Mouse (Mus musculus): ENCODE results near the gene Tex52.
A peak's percentile ranks its signal among the peaks of the same experiment; 100 is the strongest.
"Not testable (repeated sequence)": the region's sequence is repeated elsewhere in the genome, so short reads cannot be mapped to it uniquely, and the experiment has no call there.

Tex52 gene

DNA sequence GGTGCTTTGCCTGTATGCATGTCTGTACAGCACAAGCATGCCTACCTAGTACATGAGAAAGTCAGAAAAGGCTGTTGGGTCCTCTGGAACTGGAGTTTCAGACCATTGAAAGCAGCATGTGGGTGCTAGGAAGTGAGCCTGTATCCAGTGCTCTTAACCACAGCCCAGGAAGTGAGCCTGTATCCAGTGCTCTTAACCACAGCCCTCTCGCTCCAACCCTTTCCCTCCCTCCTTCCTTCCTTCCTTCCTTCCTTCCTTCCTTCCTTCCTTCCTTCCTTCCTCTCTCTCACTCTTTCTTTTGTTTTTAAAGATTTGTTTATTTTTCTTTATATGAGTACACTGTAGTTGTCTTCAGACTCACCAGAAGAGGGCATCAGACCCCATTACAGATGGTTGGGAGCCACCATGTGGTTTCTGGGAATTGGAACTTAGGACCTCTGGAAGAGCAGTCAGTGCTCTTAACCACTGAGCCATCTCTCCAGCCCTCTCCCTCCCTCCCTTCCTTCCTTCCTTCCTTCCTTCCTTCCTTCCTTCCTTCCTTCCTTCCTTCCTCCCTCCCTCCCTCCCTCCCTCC lies 5.4 kb downstream of the Tex52 start:
- DNase-seq (ENCODE audit: low spot score in 2 of 2): not testable (repeated sequence)

DNA sequence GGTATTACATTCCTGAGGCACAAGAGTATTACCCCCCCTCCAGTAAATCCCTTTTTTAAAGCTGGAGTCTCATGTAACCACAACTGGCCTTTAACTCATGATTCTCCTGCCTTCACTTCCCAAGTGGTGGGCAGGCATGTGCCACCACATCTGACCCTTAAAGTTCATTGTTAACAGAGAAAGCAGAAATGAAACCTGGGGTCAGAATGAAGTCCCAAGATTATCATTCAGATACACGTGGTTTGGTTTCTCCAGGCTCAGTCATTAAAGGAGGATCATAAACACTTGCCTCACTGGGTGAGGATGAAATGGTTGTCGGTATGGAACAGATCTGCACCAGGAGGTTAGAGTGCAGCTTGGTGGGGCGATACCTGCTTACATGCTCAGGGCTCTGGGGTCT lies 6.0 kb downstream of the Tex52 start:
- no peak for DNase-seq (ENCODE audit: low spot score in 2 of 2)

DNA sequence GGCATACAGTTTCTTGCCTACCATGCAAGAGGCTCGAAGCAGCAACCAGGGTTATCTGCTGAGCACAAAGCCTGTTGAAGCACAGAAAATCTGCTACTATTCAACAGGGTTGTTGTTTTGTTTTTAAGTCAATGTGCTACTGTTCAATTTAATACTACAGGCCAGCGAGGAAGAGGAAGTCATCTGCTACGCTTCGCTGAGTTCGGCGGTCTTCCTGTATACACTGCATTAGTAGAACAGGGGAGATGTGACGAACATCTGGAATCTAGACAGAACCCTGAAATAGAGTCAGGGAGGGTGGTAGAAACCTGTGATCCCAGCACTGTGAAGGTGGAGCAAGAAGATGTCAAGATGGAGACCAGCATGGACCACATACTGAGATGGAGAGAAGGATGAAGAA lies 8.5 kb downstream of the Tex52 start:
- no peak for DNase-seq (ENCODE audit: low spot score in 2 of 2)

DNA sequence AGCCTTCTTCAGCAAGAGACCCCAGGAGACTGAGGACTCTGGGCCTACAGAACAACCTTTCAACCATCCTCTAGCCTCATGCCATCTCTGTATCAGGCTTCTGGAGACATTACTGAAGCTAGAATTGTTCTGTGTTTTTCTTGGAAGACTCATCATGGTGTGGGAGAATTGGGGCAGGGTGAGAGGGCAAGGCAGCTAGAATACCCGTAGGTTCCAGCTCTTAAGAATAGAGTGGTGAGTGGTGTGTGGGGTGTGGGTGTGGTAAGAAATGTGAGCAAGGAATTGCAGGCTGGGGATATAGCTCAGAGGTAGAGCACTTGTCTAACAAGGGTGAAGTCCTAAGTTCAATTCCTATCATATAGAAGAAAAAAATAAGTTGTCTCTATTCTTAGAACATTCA lies 9.8 kb downstream of the Tex52 start:
- no peak for DNase-seq (ENCODE audit: low spot score in 2 of 2)

DNA sequence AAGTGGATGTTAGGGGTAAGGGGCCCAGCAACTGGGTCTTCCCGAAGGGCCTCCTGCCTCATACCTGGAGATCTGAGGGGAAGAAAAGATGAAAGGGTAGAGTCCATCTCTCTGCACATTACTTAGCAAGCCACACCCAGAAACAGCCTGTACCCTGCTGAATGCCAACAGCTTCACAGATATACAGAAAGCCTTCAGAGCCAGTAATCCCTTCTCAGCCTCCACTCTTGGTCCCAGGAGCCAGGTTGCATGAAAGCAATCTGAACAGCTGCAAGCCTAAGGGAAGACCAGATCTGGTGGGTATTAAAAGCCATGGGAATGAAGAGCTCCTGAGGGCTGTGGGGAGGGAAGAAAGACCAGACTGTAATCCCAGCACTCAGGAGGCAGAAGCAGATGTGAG lies 13.9 kb downstream of the Tex52 start:
- DNase-seq (ENCODE audit: low spot score in 2 of 2): no peak

DNA sequence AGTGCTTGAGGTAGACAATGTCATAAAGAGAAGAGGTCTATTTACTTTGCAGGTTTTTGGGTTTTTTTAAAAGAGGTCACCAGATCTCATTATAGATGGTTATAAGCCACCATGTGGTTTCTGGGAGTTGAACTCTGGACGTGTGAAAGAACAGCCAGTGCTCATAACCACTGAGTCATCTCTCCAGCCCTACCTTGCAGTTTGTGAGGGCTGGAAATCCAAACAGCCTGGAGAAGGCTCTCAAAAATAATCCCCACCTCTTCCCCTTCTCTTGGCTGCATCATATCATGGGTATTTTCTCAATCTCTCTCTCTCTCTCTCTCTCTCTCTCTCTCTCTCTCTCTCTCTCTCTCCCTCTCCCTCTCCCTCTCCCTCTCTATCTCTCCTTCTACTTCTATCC lies 15.4 kb downstream of the Tex52 start:
- DNase-seq (ENCODE audit: low spot score in 2 of 2): no peak

DNA sequence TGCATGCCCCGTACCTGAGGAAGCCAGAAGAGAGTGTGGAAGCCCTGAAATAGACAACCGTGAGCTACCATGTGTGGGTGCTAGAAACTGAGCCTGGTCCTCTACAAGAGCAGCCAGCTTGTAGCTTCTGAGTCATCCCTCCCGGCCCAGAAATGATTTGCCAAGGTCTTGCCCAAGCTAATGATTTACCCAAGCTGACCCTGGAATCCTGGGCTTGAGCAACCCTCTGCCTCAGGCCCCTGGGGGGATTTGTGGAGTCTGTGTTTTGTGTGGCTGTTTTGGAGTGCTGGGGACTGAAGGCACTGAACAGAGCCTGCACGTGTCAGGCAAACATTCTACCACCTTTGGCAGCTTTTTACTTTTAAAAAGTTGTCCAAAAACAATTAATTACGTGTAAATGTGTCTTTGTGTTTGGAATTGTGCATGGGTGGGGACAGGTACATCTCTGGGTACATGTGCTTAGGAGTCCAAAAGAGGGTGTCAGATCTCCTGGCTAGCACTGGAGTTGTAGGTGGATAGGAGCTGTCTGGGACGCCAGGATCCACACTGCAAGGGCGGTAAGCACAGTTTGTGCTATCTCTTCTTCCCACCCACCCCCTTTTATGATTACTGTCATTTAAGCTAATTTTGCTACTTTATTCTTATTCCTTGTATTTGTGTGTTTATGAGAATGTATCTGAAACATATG lies 22.5 kb downstream of the Tex52 start:
- no peak for DNase-seq (ENCODE audit: low spot score in 2 of 2)

DNA sequence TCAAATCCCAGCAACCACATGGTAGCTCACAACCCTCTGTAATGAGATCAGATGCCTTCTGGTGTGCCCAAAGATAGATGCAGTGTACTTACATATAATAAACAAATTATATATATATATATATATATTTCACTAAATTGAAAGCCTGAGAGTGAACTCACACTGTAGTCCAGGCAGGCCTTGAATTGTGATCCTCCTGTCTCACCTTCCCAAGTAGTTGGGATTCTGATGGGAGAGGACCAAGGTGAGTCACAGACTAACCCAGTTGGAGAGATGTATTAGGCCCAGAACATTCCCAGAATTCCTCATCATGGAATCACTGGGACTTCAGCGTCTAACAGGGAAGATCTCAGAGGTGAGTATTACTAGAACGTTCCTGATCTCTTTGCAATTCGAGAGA lies 23.7 kb downstream of the Tex52 start, which contains the start of gene Nrip2:
Gene Nrip2, plus strand, starts transcription at position 301 of the 400 bp plus-strand sequence.
- DNase-seq (ENCODE audit: low spot score in 2 of 2): no peak

DNA sequence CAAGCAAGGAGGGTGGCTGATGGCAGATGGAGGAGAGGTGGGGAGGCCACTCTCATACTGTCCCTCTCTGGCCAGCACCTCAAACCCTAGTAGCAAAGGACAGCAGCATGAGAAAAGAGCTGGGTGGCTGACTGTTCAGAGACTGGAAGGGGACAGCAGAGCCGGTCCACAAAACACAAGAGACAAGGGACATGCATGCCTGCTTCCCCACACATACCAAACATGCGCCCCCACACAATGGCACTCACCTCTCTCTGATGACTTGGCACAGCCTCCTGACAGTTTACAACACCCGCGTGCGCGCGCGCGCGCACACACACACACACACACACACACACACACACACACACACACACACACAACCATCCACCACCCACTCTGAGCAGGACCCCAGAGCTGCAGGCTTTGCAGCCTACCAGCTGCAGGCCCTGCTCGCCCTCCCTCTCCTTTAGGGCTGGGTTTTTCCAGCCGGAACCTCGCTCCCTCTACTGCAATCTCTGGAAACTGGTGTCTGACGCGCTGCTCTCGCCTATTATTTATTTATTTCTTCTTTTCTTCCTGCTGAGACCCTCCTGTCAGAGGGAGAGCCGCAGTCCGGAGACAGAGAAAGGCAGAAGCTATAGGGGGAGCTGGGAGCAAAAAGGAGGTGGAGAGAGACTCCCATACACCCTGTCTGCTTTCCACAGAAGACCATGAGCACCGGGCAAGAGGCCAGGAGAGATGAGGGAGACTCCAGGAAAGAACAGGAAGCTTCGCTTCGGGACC lies 24.3 kb downstream of the Tex52 start:
- peak; percentile 37 to 46 for DNase-seq (ENCODE audit: low spot score in 2 of 2)

DNA sequence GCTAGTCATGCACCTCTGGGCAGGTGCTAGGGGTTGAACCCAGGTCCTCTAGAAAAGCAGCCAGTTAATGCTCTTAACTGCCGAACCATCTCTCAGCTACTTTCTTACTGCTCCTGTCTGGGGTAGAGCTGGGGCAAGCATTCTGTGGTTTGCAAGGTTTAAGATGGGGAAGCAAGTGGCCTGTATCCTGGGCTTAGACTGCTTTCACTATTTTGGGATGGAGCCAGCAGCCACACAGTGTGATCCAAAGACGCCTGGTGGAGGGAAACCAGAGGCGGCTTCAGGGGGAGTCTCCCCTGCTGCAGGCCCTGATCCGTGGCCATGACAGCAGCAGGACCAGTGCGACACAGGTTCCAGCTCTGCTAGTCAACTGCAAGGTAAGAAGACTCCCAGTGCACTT lies 29.5 kb downstream of the Tex52 start:
- DNase-seq (ENCODE audit: low spot score in 2 of 2): no peak

DNA sequence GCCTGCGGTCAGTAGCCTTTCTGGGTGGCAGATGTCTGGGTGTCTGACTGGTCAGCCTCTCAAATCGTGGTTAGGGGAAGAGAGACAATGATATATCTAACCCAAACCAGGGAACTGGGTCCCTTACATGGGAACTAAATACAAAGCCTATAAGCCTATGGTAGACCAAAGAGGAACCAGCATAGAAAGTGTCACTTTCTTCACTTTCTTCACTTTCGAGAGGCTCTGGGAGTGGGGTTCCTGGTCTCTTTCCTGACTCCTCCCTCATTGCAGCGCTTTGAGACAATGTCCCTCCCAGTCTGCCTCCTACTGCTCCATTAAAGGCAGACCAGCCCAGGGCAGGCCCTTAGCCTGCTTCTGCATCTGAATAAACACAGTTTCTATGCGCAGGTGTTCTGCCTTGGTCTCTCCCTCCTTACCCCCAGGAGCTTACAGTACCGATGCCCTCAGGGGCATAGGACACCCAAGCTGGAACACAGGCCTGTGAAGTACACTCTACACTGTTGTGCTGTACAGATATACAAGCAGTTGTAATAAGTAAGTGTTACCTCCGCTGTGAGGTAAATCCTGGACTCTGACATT lies 33.4 kb downstream of the Tex52 start:
- no peak for DNase-seq (ENCODE audit: low spot score in 2 of 2)

DNA sequence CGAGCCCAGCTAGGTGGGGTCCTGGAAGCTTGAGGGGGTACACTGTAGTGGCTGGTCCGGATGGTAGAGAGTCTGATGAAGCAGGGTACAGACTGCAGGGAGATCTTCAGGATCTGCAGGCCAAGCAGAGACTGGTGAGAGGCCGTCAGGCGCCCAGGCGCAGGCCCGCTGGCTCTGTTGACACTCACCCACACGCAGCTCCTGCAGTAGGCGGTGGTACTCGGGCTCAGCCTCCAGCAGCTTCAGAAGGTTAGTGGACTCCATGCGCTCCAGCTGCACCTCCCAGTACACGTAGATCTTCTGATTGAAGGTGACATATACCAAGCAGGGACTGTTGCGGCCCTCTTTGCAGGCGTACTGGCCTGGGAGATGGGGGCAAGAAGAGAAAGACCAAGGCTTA lies 35.0 kb downstream of the Tex52 start:
- DNase-seq (ENCODE audit: low spot score in 2 of 2): no peak

DNA sequence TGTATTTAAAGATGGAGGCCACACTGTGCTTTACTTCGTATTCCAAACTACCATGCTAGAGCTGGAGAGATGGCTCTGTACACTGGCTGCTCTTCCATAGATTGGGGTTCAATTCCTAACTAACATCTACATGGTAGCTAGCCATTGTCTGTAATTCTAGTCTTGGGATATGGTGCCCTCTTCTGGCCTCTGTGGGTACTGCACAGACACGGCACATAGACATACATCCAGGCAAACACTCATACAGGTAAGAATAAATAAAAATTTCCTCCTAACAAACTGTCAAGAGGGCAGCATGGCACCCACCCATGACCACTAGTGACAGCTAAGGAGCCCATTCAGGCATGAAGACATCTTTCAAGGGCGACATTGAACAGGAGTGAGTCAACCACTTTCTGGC lies 35.9 kb downstream of the Tex52 start:
- DNase-seq (ENCODE audit: low spot score in 2 of 2): peak; percentile 41 to 76

DNA sequence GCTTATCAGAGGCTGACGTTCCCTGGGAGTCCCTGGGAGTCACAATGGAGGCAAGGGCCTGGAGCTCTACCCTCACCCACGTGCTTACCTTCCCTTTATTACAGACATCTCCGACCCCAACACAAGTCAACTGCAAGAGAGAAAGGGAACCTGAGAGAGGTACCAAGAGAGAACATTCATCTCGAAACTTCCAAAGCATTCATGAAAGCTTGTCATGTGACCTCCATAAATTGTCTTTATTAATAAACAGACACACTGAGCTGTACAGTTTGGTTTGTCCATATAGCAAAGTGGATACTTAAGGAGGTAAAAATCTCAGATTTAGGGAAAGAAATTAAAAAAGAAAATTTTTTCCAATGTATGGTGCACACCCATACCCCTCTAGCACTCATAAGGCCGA lies 40.9 kb downstream of the Tex52 start:
- DNase-seq (ENCODE audit: low spot score in 2 of 2): no peak

DNA sequence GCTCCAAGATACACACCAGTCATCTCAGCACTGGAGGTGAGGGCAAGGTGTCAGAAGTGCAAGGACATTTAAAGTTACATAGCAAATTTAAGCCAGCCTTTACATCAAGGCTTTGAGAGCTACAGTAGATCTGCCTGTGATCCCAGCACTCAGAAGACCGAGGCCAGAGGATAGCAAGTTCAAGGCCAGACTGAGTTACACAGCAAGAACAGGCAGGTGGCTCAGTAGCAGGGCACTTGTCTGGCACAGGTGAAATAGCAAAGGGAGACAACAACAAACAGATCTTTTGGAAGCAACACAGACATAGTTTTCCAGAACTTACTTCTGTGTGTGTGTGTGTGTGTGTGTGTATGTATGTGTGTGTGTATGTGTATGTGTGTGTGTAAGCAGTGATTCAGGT lies 42.8 kb downstream of the Tex52 start:
- DNase-seq (ENCODE audit: low spot score in 2 of 2): no peak

DNA sequence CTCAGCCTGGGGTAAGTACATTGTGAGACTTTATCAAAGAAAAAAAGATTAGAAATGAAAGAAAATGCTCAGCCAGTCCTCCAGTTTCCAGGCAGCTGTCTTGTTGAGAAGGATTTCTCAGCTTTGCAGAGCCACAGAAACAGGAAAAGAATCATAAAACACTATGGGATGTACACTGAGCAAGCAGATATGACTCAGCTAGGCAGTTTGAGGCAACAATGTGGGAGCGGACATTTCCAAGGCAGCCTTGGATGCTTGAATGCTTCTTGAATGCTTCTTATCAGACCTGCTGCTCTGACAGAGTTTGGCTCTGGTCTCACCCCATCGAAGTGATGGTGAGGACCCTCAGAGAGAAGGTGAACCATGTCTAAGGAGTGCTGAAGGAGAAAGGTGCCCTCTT lies 45.8 kb downstream of the Tex52 start:
- no peak for DNase-seq (ENCODE audit: low spot score in 2 of 2)

DNA sequence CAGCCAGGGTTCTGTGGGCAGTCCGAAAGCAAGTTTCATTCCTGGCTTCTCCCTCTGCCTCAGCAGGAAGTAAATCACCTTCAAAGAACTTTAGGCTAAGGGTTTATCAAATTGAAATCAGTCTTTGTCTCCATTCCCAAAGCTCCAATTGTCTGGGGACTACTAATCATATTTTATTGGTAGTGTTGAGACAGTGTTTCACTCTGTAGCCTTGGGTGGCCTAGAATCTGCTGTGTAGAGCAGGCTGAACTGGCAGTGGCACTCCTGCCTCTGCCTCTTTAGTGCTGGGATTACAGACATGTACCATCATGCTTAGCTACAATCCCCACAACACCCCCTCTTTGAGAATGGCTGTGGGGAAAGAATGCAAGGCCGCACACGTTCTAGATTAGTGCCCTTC lies 46.2 kb downstream of the Tex52 start:
- DNase-seq (ENCODE audit: low spot score in 2 of 2): no peak

DNA sequence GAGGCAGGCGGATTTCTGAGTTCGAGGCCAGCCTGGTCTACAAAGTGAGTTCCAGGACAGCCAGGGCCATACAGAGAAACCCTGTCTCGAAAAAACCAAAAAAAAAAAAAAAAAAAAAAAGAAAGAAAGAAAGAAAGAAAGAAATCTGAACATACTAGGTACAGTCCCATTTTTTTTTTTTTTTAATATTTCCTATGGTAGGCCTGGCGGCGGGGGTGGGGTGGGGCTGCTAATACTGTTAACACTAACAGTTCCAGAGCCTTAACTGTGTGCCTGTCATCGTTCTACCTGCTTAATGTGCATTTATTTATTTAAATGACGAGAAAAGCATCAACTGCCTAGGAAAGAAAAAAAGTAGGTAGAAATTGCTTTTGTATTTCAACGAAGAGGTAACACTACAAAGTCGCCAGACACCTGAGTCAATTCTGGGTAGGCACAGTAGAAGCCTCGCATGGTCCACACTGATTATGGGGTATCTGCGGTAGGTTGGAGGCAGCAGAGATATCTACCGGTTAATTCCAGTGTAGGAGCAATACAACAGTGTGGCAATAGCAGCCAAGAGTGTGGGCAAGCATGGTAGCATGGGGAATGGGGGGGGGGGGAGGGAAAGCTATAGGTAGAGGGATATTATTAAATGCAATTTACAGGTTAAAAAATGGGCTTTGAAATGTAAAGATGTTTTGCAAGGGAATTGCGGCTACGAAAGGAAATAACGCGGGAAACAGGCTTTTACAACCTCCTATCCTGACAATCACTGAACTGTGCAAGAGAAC lies 48.4 kb downstream of the Tex52 start:
- no peak for DNase-seq (ENCODE audit: low spot score in 2 of 2)

DNA sequence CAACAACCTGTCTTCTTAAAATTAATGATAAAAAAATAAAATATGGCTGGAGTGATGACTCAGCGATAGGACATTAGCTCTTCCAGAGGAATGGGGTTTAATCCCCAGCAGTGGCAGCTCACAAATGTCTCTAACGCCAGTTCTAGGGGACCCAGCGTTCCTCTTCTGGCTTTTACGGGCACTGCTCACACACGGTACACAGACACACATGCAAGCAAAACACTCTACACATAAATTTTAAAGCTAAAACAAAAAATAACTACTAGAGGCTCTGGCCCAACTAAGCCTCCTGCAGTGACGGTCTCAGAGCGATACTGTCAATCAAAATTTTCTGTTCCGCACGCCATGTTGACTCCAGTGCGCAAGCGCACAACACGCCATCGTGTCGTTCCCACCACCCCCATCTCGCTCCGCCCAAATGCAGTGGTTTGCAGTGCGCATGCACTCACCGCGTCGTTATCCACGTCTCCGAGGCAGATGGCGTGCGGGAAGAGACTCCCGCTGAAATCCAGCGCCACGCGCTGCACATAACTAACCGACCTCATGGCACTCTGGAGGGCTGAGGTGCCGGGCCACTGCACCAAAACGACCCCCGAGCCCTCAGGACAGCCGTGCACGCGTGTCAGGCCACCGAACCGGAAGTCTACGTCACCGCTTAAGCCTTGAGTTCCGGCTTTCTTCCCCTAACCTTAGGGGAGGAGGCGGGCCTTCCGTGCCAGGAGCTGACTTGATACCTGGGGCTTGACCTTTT lies 49.2 kb downstream of the Tex52 start, which contains the start of gene Itfg2:
Gene Itfg2, minus strand, starts transcription at position 663 of the 751 bp plus-strand sequence.
- peak; percentile 94 to 96 for DNase-seq (ENCODE audit: low spot score in 2 of 2)

DNA sequence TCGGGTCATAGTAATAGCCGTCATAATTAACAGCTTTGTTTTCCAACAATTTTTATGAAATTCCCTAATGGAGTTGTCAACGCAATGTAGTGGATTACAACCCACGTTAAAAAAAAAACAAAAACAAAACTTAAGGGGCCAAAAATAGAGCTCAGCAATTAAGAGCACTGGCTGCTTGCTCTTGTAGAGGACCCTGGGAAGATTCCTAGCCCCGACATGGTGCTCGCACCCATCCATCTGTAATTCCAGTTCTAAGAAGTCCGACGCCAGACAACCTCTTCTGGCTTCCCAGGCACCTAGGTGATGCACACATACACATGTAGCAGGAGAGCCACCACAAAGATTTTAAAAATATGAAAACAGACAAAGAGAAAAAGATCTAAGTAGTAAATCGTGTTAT lies 49.8 kb downstream of the Tex52 start:
- DNase-seq (ENCODE audit: low spot score in 2 of 2): no peak

DNA sequence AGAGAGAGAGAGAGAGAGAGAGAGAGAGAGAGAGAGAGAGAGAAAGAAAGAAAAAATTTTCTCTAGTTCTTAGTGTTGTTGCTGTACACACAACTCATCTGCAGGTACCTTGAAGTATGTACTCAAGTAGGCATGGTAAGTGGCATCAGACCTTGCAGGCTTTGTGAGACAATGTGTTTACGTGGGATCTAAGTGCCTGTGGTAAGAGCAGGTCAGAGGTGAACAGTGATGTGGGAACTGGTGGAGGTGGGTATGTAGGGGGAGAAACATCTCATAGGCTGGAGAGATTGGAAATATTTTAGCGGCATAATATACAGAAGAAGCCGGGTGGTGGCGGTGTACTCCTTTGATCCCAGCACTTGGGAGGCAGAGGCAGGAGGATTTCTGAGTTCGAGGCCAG lies 52.3 kb downstream of the Tex52 start:
- no peak for DNase-seq (ENCODE audit: low spot score in 2 of 2)

Data from frontal cortex, postnatal 10 days (tissue).